Mouse (Mus musculus) midbrain, embryonic 15.5 days (tissue): ENCODE data around the gene Pms1. TPM values are rescaled to one million over a fixed set of nuclear protein-coding genes. Genes with fewer than 3 reads are reported as not detected.

Source experiments
- ATAC-seq: fragments of 200-750 bp; cut with Nextera tagmentation; replicated peaks from 2 replicates; pipeline ENCODE4 v1.8.0; 2017; ENCODE audit warnings: moderate TSS enrichment
- H3K27ac ChIP-seq: fragments of 300-500 bp; sonication (generic); 2 replicates; pipeline ENCODE4 v1.5.1; 2015; ENCODE audit warnings: mild to moderate bottlenecking, inconsistent platforms
- H3K27me3 ChIP-seq: fragments of 300-500 bp; sonication (generic); replicated peaks from 2 replicates; pipeline ENCODE4 v1.6.1; 2015; ENCODE audit warnings: inconsistent platforms
- H3K36me3 ChIP-seq: fragments of 300-500 bp; sonication (generic); replicated peaks from 2 replicates; pipeline ENCODE4 v1.6.1; 2015; ENCODE audit warnings: inconsistent platforms
- H3K4me1 ChIP-seq: fragments of 300-500 bp; sonication (generic); 2 replicates; pipeline ENCODE4 v1.6.1; 2015; ENCODE audit warnings: inconsistent platforms
- H3K4me2 ChIP-seq: fragments of 300-500 bp; sonication (generic); 2 replicates; pipeline ENCODE4 v1.6.1; 2015; ENCODE audit warnings: inconsistent platforms, mild to moderate bottlenecking, moderate library complexity
- H3K4me3 ChIP-seq: fragments of 300-500 bp; sonication (generic); 2 replicates; pipeline ENCODE4 v1.5.1; 2015; ENCODE audit warnings: mild to moderate bottlenecking, inconsistent platforms
- H3K9ac ChIP-seq: fragments of 300-500 bp; sonication (generic); 2 replicates; pipeline ENCODE4 v1.6.1; 2015; ENCODE audit warnings: mild to moderate bottlenecking, inconsistent platforms
- H3K9me3 ChIP-seq: fragments of 300-500 bp; sonication (generic); 2 replicates; pipeline ENCODE4 v1.6.1; 2016; ENCODE audit warnings: inconsistent platforms
- WGBS: fragments of 180-500 bp; shearing (Covaris S2); methylation state at CpG from one replicate; pipeline ENCODE4 v1.1.7; 2015; ENCODE audit warnings: mixed read lengths; 5-methylcytosine and 5-hydroxymethylcytosine counted together
- polyA plus RNA-seq: library from polyadenylated mRNA; unstranded; fragments of >200 nt; fragmentation: Nextera tagmentation; extraction: Ambion mirVana; gene quantifications from 2 replicates; pipeline ENCODE4 v1.2.1, GENCODE M21; 2015

Gene Pms1
- polyA plus RNA-seq, 1 experiment from 2014 or later: 10.3 TPM

DNA sequence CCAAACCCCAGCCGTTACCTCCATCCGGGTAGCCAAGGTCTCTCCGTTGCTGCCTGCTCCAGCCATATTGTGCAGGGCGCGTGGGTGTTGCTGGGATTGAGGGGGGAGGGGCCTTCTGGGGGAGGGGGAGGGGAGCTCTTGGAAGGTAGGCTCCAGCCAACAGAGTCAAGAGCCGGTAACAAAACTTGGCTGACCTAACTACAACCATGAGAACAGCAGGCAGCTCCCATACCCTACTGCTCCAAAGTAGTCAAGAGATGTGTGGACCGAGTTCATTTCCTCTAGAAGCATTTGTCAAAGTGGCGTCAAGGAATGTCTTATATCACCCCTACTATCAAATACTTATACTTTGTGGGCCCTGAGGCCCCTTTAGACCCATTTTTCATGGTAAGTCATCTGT is 109.3 kb downstream of the Pms1 start, which contains the start of gene 1700019A02Rik:
Gene 1700019A02Rik (minus strand): TSS at position 101 of the 400 bp plus-strand sequence.
- H3K4me3 ChIP-seq: no peak within 1 kb of the TSS
- 96% methylated on average over 8 of the region's 8 CpGs for WGBS
- no peaks in the 10 kb centered on the region for H3K27me3 ChIP-seq
- no peak within 1 kb of the TSS for H3K9ac ChIP-seq
- no peaks in the 10 kb centered on the region for H3K36me3 ChIP-seq
- no peak within 1 kb of the TSS for H3K27ac ChIP-seq
- H3K9me3 ChIP-seq: no peaks in the 10 kb centered on the region
- H3K4me1 ChIP-seq: no peaks in the 10 kb centered on the region
- ATAC-seq: no peak
- H3K4me2 ChIP-seq: no peak within 1 kb of the TSS

DNA sequence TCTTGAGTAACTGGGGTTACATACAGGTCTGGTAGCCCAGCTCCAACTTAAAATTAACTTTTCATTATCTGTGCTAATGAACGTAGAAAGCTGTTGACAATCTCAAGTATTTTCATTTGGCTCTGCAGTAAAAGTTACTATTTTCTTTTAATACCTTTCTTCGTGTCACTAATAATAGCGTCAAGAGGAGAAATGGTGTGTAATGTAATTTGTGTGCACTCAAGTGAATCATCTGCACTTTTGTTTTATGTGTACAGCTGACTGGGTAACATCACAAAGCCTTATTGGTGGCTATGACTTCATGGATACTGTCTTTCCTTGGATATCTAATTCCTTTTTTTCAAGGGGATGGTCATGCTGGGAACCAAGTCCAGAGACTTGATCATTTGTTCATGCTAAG is 110.5 kb downstream of the Pms1 start:
- Histone ChIP-seq H3K9me3 (no peaks in the 10 kb centered on the region), H3K27ac (no peak overlapping the region), H3K4me1 (no peaks in the 10 kb centered on the region), H3K4me3 (no peak overlapping the region), H3K27me3 (no peaks in the 10 kb centered on the region), H3K9ac (no peak overlapping the region), H3K4me2 (no peak overlapping the region), H3K36me3 (no peaks in the 10 kb centered on the region)
- ATAC-seq: no peak
- 89% methylated on average over 3 of the region's 3 CpGs for WGBS

DNA sequence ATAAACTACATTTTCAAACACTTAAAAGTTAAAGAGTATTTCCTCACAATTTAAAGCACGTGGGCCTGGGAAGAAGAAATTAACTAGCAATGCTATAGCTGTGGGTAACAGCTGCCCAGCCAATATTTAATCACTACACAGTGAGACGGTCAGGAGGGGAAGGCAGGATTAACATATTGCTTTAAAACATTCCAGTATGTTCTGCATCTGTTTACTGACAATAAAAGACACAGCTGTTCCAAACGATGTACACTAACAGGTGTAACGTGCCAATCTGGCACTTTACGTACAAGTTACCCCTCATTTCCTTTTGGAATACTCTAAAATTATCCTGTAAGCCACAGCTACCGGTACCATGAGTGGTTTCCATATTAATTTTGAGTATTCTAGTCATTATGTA is 139.1 kb downstream of the Pms1 start:
- Histone ChIP-seq H3K36me3 (no peaks in the 10 kb centered on the region), H3K27me3 (no peaks in the 10 kb centered on the region), H3K4me3 (no peak overlapping the region), H3K27ac (no peak overlapping the region), H3K4me2 (no peak overlapping the region), H3K9me3 (no peaks in the 10 kb centered on the region), H3K9ac (no peak overlapping the region), H3K4me1 (no peaks in the 10 kb centered on the region)
- ATAC-seq: no peak
- 68% methylated on average over 6 of the region's 6 CpGs for WGBS

Other genes starting within 250 kb of the Pms1 start
- gene Mstn, start 235.4 kb downstream of the Pms1 start, polyA plus RNA-seq: 0.22 and 0.26 TPM in 2 replicates
- gene 1700019A02Rik, start 109.4 kb downstream of the Pms1 start, polyA plus RNA-seq: not detected in 2 replicates
- gene Ormdl1, start 77 bp upstream of the Pms1 start, polyA plus RNA-seq: 63.0 and 63.7 TPM in 2 replicates
- not detected in 2 replicates for gene Gm28778, start 93 bp upstream of the Pms1 start, polyA plus RNA-seq
- gene Osgepl1, start 16.6 kb upstream of the Pms1 start, polyA plus RNA-seq: 16.8 and 17.6 TPM in 2 replicates
- 0.87 and 3.5 TPM in 2 replicates for gene Asdurf, start 55.6 kb upstream of the Pms1 start, polyA plus RNA-seq
- gene Gm28551, start 55.6 kb upstream of the Pms1 start, polyA plus RNA-seq: 2.3 and 2.6 TPM in 2 replicates
- gene Asnsd1, start 55.7 kb upstream of the Pms1 start, polyA plus RNA-seq: 54.0 and 54.3 TPM in 2 replicates